Comparison of ENCODE assay signal across 8 mouse cellular contexts in genomic region chr7:47008168-47008993, GRCm38 (mm10). TPM values are rescaled to one million over a fixed set of nuclear protein-coding genes. Genes with fewer than 3 reads are reported as not detected.
DNase-seq lines count a peak whose midpoint lies in the region; ATAC-seq lines count a peak whose summit lies in the region.

Gene Spty2d1 (minus strand): TSS chr7:47008411.

- peak; percentile 98 to 100 for DNase-seq in adrenal gland, adult (ENCODE audit: inconsistent age in 2 of 2, low spot score in 1 of 2)
- peak; percentile 98 for DNase-seq in embryo, embryonic 10.5 days (ENCODE audit: low spot score)
- peak; percentile 98 for DNase-seq in gastrocnemius, postnatal 14 days
- DNase-seq in left cerebral cortex, postnatal 10 days (ENCODE audit: extremely low spot score in 1 of 2, low spot score in 2 of 2), result peak; percentile 99
- peak; percentile 99 for DNase-seq in right cerebral cortex, postnatal 25 days
- DNase-seq in urinary bladder, postnatal 4 days (ENCODE audit: low spot score in 2 of 2), result peak; percentile 98

- intact Hi-C loops in gastrocnemius, postnatal 14 days (cut with DNase I; ENCODE audit: low total_unique reads), result no loop called here
- intact Hi-C loops in left cerebral cortex, postnatal 10 days (cut with DNase I), result no loop called here

- peak; percentile 87 for ATAC-seq in inflammation-experienced regulatory T-cells, adult 6 months
- ATAC-seq in megakaryocyte-erythroid progenitor cell, adult 5-6 weeks (replicated peaks; ENCODE audit: low FRiP score, low TSS enrichment, poor library complexity, severe bottlenecking), result peak; percentile 87

RNA-seq across cellular contexts. Expression of gene Spty2d1, which starts in this region (rescaled TPM):
- 1 to 10 TPM; 6.0 to 7.2 TPM for total RNA-seq in gastrocnemius, postnatal 14 days (2021)
- 10 to 100 TPM; 28.3 to 49.5 (median 29.4) TPM for polyA plus RNA-seq in inflammation-experienced regulatory T-cells, adult 6 months (2017; shearing (Covaris generic))
- 1 to 10 TPM; 8.9 to 9.5 TPM for total RNA-seq in left cerebral cortex, postnatal 10 days (2021)
- 14.8 and 15.6 TPM in 2 replicates for total RNA-seq in megakaryocyte-erythroid progenitor cell, adult 5-6 weeks (2014; fragmentation: Nextera tagmentation)
- 28.9 and 33.4 TPM in 2 replicates for total RNA-seq in megakaryocyte-erythroid progenitor cell, adult 5-6 weeks (2017)

Comparison
In these comparisons a context has a peak if more than half of its experiments do, and no peak if none do; other contexts are left out.
1. Peak in every context shown above with its lines: DNase-seq and ATAC-seq.